Mouse (Mus musculus): Measurements from ENCODE around the gene Sned1.
A peak's percentile ranks its signal among the peaks of the same experiment; 100 is the strongest.
"Not testable (repeated sequence)": the region's sequence is repeated elsewhere in the genome, so short reads cannot be mapped to it uniquely, and the experiment has no call there.

Gene Sned1

GRCm38 (mm10) chr1:93229626-93230025 lies 6.0 kb upstream of the Sned1 start:
- DNase-seq, result no peak

DNA sequence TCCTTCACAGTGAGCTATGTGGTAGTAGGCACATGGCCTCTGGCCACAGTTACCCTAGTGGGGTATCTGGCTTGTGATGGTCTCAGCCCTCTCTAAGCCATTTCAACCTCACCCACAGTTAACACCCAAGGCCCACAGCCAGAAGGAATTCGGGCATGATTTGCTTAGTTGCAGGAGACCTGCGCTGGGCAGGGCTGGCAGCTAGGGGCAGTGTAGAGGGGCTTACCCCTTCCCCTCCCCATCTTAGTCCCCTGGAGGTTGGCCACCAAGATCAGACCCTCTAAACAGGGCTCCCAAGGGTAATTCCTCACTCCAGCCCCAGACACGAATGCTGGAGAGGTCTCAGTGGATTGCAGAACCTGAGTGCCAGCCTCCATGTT lies 894 bp downstream of the Sned1 start:
- peak; percentile 32 for DNase-seq

- DNase-seq, result no peak
Measured at GRCm38 (mm10) chr1:93237676-93238075, 2.0 kb downstream of the Sned1 start.

GRCm38 (mm10) chr1:93238201-93238600 lies 2.6 kb downstream of the Sned1 start:
- peak; percentile 23 for DNase-seq

DNA sequence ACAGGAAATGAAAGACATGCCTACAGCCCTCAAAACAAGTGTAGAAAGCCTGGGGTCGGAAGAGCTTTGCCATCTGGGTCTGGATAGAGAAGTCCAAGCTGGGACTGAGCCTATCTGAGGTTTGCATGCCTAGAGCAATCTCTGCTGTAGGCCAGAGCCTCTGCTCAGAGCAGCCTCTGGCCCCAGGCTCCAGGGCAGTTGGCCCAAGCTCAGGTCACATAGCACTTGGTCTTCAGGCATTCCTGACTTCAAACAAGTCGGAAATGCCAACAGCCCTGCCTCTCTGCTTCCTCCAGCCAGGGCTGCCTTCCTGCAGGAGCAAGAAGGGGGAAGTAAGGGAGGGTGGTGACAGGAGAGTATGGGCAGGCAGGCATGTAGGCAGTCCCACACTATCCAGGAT lies 10.3 kb downstream of the Sned1 start:
- peak; percentile 49 for DNase-seq

DNA sequence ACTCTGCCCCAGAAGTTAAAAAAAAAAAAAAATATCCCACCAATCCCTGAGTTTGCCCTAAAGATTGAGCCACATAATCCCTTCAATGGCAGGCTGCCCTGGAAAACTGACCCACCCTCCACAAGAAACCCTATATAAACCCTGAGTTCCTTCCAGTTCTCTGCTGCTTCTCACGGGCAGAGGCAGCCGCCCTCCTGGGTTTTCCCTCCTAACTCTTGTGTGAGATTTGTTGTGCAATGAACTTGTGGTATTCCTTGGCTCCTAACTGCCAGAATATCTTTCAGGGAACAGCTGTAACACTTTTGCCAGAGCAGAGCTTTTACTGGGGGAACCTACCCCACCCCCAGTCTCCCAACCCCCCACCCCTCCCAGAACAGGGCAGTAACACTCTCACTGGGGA lies 16.9 kb downstream of the Sned1 start:
- no peak for DNase-seq

DNA sequence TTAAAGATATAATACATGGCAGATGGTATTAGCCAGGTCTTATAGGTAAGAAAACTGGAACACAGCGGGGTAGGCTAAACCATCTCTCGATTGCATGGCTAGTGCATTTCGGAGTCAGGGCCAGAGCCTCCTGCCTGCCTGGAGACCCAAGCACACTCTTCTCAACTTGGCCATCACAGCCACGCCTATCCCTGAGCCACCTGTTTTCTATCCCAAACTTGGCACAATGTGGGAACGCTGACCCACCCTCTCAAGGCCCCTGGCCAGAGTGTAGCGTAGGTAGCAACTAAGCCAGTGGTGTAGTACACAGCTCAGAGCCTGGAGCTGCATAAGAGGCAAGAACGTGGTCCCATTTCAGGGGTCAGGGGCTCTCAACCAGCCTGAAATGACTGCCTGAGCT lies 20.1 kb downstream of the Sned1 start:
- no peak for DNase-seq

- no peak for DNase-seq
Measured at GRCm38 (mm10) chr1:93257560-93257959, 21.9 kb downstream of the Sned1 start.

DNA sequence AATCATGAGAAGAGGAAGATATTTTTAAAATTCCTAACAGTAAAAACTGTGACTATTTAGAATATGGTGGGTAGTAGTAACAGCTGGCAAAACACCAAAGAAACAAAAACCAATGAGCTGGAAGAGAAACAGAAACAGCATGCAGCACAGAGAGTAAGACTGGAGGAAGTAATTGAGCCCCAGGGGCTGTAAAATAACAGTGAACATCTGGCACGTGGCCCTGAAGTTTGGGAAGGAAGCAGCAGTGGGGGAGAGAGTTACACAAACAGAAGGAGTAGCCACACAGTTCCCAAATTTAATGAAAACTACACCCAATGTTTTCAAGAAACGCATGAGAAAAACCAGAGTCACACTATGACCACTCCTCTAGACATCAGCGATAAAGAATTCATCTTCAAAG lies 31.6 kb downstream of the Sned1 start:
- DNase-seq, result no peak

- no peak for DNase-seq
Measured at GRCm38 (mm10) chr1:93268246-93268645, 32.6 kb downstream of the Sned1 start.

DNA sequence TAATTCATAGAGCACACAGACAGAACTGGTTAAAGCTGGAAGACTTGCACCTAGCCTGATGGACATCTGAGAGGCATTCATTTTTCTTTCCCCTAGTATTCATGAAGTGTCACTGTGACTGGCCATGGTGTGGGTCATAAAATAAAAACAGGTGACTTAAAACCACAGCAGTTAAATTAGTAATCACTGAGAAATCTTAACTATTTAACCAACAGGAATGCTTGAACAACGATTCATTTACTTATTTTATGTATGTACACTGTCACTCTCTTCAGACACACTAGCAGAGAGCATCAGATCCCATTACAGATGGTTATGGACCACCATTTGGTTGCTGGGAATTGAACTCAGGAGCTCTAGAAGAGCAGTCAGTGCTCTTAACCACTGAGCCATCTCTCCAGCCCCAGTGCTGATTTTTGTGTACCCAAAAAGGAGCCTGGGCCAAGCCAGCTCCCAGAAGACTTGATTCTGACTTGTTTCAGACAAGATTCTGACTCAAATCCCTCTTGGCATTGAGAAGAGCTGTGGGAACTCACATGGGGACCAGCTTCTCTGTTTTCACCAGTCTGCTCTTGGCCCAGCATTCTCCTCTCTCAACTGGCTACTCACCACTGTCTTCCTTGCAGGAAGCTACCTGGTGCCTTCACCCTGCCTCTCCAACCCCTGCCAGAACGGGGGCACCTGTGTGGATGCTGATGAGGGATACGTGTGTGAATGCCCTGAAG lies 35.0 kb downstream of the Sned1 start:
- DNase-seq, result no peak

DNA sequence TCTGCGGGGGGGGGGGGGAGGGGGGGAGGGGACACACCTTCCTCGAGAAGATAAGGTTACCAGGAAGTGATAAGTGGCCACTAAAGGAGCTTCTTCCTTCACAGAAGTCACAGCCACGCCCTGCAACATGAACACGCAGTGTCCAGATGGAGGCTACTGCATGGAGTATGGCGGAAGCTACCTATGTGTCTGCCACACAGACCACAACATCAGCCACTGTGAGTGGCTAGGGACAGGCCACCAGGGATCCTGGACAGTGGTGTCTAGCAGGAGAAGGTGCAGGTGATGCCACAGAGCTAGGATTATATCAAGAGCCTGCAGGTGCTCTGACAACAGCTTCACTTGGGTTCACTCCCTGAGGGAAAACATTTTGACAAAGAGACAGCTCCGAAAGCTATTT lies 36.1 kb downstream of the Sned1 start:
- no peak for DNase-seq

DNA sequence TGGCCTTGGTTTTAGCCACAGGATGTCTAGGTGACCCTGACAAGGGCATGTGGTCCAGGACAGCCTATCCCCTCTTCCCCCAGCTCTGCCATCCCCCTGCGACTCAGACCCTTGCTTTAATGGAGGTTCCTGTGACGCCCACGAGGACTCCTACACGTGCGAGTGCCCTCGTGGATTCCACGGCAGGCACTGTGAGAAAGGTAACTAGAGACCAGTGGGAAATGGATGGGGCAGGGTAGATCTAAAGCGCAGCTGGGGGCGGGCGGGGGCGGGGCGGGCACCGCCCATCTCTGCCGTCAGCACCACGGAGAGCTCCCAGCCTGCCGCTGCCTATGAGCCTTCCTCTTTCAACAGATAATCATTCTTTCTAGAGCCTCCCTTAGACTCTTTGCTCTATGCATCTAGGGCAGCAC lies 36.8 kb downstream of the Sned1 start:
- DNase-seq, result peak; percentile 45

GRCm38 (mm10) chr1:93275561-93275960 lies 39.9 kb downstream of the Sned1 start:
- no peak for DNase-seq

DNA sequence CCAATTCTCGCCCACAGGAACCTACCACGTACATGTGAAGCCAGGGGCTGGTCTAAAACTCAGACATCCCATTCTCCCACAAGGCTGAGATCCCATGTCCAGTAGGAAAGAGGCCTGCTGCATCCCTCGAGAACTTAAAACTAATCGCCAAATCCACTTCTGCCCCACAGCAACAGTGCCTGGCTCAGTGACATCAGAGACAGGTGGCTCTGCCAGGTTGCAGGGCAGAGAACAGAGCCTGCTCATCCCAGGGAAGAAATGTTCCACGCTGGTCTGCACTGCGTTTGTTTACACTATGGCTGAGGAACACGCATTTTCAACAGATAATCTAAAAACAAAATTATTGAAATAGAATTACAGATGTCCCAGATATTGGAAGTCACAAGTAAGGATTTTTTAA lies 41.4 kb downstream of the Sned1 start:
- DNase-seq, result no peak

- no peak for DNase-seq
Measured at GRCm38 (mm10) chr1:93289678-93290214, 54.1 kb downstream of the Sned1 start.

GRCm38 (mm10) chr1:93290956-93291355 lies 55.3 kb downstream of the Sned1 start:
- DNase-seq, result no peak

DNA sequence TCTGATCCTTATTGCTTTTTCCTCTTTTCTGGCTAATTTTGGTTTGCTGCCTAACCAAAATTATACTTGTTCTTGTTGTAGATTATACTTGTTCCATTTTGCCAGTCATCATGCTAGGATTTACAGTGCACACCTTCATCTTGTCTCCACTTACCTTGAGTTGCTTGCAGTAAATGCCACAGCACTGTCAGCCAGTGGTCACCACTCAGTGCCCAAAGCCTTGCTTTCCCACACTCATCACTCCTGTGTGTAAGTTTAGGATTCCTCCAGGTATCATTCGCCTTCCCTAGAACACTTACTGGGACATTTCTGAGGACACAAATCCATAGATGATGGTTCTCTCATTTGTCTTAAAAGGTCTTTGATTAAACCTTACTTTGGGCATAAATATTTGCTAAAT lies 56.0 kb downstream of the Sned1 start:
- DNase-seq, result no peak

DNA sequence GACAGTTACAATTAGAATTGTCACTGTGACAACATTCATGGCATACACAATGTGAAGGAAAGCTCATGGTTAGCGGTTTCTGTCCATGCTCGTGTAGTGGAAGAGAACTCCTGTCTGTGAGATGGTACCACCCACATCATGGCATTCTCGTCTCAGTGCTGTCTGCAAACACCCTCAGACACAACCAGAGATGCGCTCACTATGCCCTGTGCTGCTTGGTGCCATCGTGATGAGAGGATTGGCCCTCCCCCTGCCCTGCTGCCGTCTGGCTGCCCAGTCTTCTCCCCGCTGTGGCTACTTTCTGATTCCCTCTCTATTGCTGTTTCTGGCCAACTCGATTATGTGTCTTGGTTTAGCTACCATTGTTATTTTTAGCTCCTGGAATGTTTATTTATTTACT lies 56.4 kb downstream of the Sned1 start:
- DNase-seq, result no peak

DNA sequence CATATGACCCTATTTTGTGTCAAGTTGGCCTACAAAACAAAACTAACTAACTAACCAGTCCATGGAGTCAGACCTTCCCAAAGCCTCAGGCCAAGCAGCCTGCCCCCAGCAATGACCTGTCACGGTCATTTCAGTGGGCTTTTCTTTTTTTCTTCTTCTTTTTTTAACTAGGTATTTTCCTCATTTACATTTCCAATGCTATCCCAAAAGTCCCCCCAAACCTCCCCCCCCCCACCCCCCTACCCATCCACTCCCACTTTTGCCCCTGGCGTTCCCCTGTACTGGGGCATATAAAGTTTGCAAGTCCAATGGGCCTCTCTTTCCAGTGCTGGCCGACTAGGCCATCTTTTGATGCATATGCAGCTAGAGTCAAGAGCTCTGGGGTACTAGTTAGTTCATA lies 58.9 kb downstream of the Sned1 start:
- DNase-seq, result not testable (repeated sequence)

GRCm38 (mm10) chr1:93299791-93300190 lies 64.2 kb downstream of the Sned1 start:
- DNase-seq, result peak; percentile 5

DNA sequence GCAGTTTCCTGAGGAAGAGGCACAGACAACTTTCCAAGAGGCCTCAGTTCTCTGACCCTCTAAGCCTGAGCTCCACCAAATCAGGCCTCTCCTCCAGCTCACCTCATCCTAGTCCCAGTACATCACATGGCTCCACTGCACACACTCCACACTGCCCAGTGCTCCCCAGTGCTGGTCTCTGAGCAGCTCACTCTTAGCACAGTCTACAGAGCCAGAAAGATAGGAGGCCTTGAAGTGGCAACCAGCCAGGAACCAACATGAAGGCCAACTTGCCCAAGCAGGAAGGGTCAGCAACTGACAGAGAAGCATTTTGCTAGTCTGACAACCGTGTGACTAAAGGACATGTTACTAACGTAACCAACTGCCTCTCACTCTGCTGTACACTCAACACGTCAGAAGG lies 64.9 kb downstream of the Sned1 start:
- peak; percentile 17 for DNase-seq

DNA sequence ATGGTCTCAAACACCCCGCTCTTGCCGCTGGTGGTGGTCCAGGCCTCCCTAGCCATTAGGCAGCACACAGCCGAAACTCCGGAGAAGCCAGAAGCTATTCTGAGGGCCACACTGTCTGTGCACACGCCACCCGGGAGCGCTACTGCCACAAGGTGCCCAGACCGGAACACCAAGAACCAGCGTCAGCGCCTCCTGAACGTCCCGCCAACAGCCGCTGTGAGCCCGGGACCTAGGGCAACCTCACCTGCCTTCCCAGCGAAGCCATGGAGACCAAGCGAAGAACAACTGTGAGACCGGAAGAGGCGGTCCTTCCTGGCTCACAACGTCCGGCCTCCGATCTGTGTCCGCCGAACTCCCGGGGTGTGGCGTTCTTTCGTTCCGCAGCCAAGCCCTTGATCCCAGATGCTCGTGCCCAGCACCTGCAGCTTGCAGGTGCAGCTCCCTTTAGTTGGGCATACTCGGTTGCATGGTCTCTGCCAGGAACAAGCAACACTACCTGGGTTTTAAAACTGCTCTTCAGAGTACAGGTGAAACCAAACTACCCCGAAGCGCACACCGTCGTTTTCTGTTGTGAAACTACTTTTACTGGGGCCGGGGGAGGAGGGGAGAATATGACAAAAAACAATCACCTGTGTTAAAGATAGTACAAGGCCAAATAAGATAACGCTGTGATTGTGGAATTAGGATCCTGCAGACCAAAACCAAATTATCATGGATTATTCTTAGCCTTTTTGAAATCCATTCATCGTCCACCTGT lies 70.1 kb downstream of the Sned1 start, which contains the start of gene Mterf4:
TSS of gene Mterf4 (minus strand) at position 335 of the 757 bp plus-strand sequence.
- peak; percentile 81 for DNase-seq

DNA sequence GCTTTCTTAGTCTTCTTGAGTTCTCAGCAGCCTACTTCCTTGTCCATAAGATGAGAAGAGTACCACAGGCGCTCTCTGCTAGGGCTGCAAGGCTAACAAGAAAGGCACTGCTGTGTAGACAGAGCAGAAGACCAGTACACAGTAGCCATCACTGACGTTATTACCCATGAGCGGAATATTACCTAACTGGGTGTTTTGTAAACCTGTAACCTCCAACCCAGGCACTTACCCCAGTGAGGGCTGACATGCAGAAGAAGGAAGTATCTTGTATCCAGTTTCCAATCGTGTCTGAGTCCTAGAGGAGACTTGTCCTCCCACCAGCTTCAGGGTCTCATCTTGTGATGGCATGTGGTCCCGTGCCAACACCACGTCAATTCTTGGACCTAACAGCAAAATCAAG lies 88.3 kb downstream of the Sned1 start:
- no peak for DNase-seq
